Mouse (Mus musculus) megakaryocyte-erythroid progenitor cell, adult 5-6 weeks (primary cell): Measurements from ENCODE around the gene Med31. TPM values are rescaled to one million over a fixed set of nuclear protein-coding genes. Genes with fewer than 3 reads are reported as not detected.
A peak's percentile ranks its signal among the peaks of the same experiment; 100 is the strongest.
"Not testable (repeated sequence)": the region's sequence is repeated elsewhere in the genome, so short reads cannot be mapped to it uniquely, and the experiment has no call there.

Experiments used
- ATAC-seq: replicated peaks from 2 replicates; pipeline ENCODE4 v1.8.0; 2016; ENCODE audit warnings: mild to moderate bottlenecking, inconsistent platforms; ENCODE audit not compliant: severe bottlenecking, poor library complexity, low FRiP score, low TSS enrichment
- total RNA-seq, 2 experiments: library from RNA; stranded (forward) in 1 of 2; stranded (reverse) in 1 of 2; fragments of 200-1000, 215-1000 nt in 1 of 2; fragments of >200 nt in 1 of 2; fragmentation: Nextera tagmentation in 1 of 2; gene quantifications; 2 replicates each; pipeline ENCODE4 v1.2.3; 2014 to 2017

The Med31 gene
- total RNA-seq, 2 experiments from 2014 or later = 7.8 to 8.9 TPM

DNA sequence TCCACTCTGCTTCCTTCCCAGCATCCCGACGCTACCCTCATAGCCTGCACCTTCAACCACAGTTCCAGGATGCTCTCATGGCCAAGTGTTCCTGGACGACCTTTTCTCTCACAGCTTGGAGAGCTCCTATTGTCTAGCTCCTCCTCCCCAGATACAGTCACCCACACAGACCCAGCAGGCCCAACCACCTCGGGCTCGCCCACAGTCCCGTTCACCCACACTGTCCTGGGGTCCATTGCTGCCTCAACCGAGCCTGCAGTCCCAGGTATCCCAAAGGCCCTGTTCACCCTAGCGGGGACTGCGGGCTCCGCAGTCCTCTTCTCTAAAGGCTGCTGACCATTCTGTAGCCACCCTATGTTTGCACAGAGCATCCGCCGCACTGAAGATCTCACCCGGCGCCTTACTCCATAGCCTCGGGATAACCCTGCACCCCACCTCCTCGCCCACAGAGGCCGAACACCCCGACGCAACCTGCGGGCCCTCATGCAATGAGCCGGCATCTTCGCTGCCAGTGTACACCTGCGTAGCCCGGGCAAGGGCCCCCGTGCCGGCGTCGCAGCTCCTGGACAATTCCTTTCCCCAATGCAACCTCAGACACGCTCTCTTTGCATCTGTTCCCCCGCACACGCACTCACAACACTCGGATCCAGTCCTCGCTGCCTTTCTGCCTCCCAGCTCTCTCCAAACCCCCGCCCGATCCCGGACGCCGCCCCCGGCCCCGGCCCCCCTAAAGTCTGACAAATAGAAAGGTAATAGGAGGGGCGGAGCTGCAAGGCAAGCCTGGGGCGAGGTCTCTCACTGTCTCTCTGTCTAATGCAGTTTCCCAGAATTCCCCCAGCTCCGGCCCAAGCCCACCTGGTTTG, 8.8 kb downstream of the Med31 start, which contains the start of gene Gm43951:
Gm43951 (minus strand) TSS at position 500 of the 863 bp plus-strand sequence.
- ATAC-seq = peak; percentile 68

GRCm38 (mm10) chr11:72205256-72205655, 10.1 kb downstream of the Med31 start:
- no peak for ATAC-seq

GRCm38 (mm10) chr11:72203440-72203839, 12.0 kb downstream of the Med31 start:
- no peak for ATAC-seq

- no peak for ATAC-seq
Measured at GRCm38 (mm10) chr11:72196506-72196905, 18.9 kb downstream of the Med31 start.

- ATAC-seq = no peak
Measured at GRCm38 (mm10) chr11:72194259-72194658, 21.1 kb downstream of the Med31 start.

DNA sequence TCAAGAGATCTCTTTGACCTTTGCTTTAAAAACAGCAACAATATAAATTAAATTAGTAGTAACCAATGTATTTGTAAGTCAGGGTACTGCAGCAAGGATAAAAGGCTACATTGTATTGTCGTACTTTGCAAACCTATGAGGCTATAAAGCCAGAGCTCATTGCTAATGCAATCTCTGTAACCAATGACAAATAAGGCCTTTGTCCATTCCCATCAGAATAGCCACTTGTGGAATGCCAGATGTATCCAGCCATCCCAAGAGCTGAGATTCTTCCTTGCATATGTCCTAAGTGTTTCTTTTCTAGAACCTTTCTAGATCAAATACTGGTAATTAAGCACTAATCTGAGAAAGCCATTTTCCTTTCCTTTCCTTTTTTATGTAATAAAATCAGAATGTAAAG, 24.5 kb downstream of the Med31 start:
- ATAC-seq = no peak

- no peak for ATAC-seq
Measured at GRCm38 (mm10) chr11:72184252-72184651, 31.1 kb downstream of the Med31 start.

DNA sequence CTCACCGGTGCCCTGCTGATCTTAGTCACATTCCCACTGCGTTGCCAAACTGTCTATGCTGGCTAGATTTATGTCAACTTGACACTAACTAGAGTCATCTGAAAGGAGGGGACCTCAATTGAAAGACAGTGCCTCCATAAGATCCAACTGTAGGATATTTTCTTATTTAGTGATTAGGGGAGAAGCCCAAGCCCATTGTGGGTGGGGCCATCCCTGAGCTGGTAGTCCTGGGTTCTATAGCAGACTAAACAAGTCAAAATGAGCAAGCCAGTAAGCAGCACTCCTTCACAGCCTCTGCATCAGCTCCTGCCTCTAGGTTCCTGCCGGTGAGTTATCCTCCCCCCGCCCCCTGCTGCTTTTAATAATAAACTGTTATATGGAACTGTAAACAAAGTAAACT, 34.3 kb downstream of the Med31 start:
- ATAC-seq = no peak

- no peak for ATAC-seq
Measured at GRCm38 (mm10) chr11:72180556-72180955, 34.8 kb downstream of the Med31 start.

- ATAC-seq = no peak
Measured at GRCm38 (mm10) chr11:72176553-72176952, 38.8 kb downstream of the Med31 start.

DNA sequence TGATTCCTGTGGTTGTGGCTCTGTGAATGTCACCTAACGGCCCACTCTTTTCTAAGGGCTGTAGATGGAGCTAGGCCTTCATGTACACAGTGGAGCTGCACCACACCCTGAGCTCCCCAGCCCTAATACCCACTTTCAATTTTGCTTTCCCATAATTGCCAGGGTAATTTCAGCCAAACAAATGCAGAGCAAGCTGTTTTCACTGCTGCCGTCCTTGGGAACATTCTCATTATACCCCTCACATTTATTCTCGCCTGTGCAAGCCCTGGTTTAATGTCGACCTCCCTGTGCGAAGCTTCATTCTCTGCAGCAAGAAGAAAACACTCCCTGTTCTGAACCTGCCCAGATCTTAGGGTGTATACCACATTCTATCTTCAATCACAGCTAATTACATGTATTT, 39.4 kb downstream of the Med31 start:
- no peak for ATAC-seq

GRCm38 (mm10) chr11:72174721-72175120, 40.7 kb downstream of the Med31 start:
- no peak for ATAC-seq

DNA sequence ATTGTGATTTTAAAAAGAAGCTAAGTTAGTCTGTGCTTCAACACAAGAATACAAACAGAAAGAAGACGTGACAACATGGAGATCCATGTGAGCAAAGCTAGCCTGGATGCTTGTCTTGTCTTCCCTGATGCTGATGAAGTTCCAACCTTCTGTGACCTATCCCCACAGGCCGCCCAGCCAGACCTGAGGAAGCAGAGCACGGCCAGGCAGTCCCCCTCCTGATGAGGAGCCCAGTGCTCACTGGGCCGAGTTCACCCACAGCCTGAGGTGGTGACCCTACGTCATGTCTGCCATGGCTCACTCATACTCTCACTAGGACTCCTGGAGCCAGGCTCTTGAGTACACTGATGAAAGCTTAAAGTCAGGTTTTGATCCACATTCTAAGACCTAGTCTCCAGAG, 41.9 kb downstream of the Med31 start:
- ATAC-seq = no peak

- ATAC-seq = not testable (repeated sequence)
Measured at GRCm38 (mm10) chr11:72171906-72172305, 43.5 kb downstream of the Med31 start.

- no peak for ATAC-seq
Measured at GRCm38 (mm10) chr11:72169871-72170270, 45.5 kb downstream of the Med31 start.

DNA sequence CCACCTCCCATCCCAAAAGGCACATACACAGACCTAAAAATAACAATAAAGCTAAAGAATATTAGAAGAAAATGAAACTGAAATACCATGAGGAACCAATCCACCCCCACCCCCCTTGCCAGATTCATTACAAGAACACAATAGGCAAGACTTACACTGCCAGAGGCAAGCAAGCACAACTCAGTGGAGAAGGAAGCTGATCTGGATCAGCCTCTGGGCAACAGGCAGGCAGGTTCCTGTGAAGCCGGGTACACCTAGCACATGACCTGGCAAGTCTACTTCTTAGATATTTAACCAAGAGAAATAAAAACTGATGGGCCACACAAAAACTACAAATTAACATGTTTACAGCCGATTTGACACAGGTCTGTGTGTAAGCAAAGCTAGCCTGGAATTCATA, 52.2 kb downstream of the Med31 start:
- ATAC-seq = no peak

Other genes starting within 250 kb of the Med31 start
- not detected in 2 replicates for gene Aipl1, start 178.1 kb downstream of the Med31 start, total RNA-seq (2014; fragmentation: Nextera tagmentation)
- 0.08 and 0.61 TPM in 2 replicates for gene Aipl1, start 178.1 kb downstream of the Med31 start, total RNA-seq (2017)
- 2.3 and 7.1 TPM in 2 replicates for gene Pimreg, start 173.6 kb downstream of the Med31 start, total RNA-seq (2014; fragmentation: Nextera tagmentation)
- 3.1 and 3.6 TPM in 2 replicates for gene Pimreg, start 173.6 kb downstream of the Med31 start, total RNA-seq (2017)
- gene Pitpnm3, start 79.8 kb downstream of the Med31 start, total RNA-seq (2014; fragmentation: Nextera tagmentation) = not detected in 2 replicates
- not detected in 2 replicates for gene Pitpnm3, start 79.8 kb downstream of the Med31 start, total RNA-seq (2017)
- 0.84 TPM in 1 of 2 replicates, not detected in the other for gene Gm43951, start 8.8 kb downstream of the Med31 start, total RNA-seq (2014; fragmentation: Nextera tagmentation)
- not detected in 2 replicates for gene Gm43951, start 8.8 kb downstream of the Med31 start, total RNA-seq (2017)
- 15.7 and 22.5 TPM in 2 replicates for gene 4933427D14Rik, start 8.1 kb downstream of the Med31 start, total RNA-seq (2014; fragmentation: Nextera tagmentation)
- gene 4933427D14Rik, start 8.1 kb downstream of the Med31 start, total RNA-seq (2017) = 11.4 and 18.2 TPM in 2 replicates
- gene Txndc17, start 8.0 kb downstream of the Med31 start, total RNA-seq (2014; fragmentation: Nextera tagmentation) = 78.7 and 97.1 TPM in 2 replicates
- 40.0 and 46.5 TPM in 2 replicates for gene Txndc17, start 8.0 kb downstream of the Med31 start, total RNA-seq (2017)
- gene Slc13a5, start 51.6 kb upstream of the Med31 start, total RNA-seq (2014; fragmentation: Nextera tagmentation) = not detected in 2 replicates
- not detected in 2 replicates for gene Slc13a5, start 51.6 kb upstream of the Med31 start, total RNA-seq (2017)
- 11.1 and 27.1 TPM in 2 replicates for gene Xaf1, start 86.0 kb upstream of the Med31 start, total RNA-seq (2014; fragmentation: Nextera tagmentation)
- gene Xaf1, start 86.0 kb upstream of the Med31 start, total RNA-seq (2017) = 10.1 and 11.1 TPM in 2 replicates
- not detected in 2 replicates for gene Fbxo39, start 98.9 kb upstream of the Med31 start, total RNA-seq (2014; fragmentation: Nextera tagmentation)
- not detected in 2 replicates for gene Fbxo39, start 98.9 kb upstream of the Med31 start, total RNA-seq (2017)
- gene Tekt1, start 146.8 kb upstream of the Med31 start, total RNA-seq (2014; fragmentation: Nextera tagmentation) = not detected in 2 replicates
- not detected in 2 replicates for gene Tekt1, start 146.8 kb upstream of the Med31 start, total RNA-seq (2017)
- gene Smtnl2, start 196.1 kb upstream of the Med31 start, total RNA-seq (2014; fragmentation: Nextera tagmentation) = 0.50 and 0.52 TPM in 2 replicates
- gene Smtnl2, start 196.1 kb upstream of the Med31 start, total RNA-seq (2017) = 0.11 TPM in 1 of 2 replicates, not detected in the other
- gene Ggt6, start 219.9 kb upstream of the Med31 start, total RNA-seq (2014; fragmentation: Nextera tagmentation) = not detected in 2 replicates
- not detected in 2 replicates for gene Ggt6, start 219.9 kb upstream of the Med31 start, total RNA-seq (2017)
- gene Mybbp1a, start 225.8 kb upstream of the Med31 start, total RNA-seq (2014; fragmentation: Nextera tagmentation) = 215 and 248 TPM in 2 replicates
- gene Mybbp1a, start 225.8 kb upstream of the Med31 start, total RNA-seq (2017) = 185 and 248 TPM in 2 replicates